Mouse (Mus musculus) bone marrow, adult 2 months (tissue): ENCODE data around the gene Exoc3l2.

ENCODE experiments used
- CTCF ChIP-seq: fragments of 200-500 bp; IDR thresholded peaks from 2 replicates; pipeline ENCODE4 v1.5.1; 2011; ENCODE audit warnings: low read length, control low read depth; ENCODE audit not compliant: control insufficient read depth, insufficient read depth
- POLR2A ChIP-seq: fragments of 200-500 bp; IDR thresholded peaks from 2 replicates; pipeline ENCODE4 v1.6.1; 2011; ENCODE audit warnings: low read depth, mild to moderate bottlenecking, control low read depth, low read length, borderline replicate concordance; ENCODE audit not compliant: control insufficient read depth

DNA sequence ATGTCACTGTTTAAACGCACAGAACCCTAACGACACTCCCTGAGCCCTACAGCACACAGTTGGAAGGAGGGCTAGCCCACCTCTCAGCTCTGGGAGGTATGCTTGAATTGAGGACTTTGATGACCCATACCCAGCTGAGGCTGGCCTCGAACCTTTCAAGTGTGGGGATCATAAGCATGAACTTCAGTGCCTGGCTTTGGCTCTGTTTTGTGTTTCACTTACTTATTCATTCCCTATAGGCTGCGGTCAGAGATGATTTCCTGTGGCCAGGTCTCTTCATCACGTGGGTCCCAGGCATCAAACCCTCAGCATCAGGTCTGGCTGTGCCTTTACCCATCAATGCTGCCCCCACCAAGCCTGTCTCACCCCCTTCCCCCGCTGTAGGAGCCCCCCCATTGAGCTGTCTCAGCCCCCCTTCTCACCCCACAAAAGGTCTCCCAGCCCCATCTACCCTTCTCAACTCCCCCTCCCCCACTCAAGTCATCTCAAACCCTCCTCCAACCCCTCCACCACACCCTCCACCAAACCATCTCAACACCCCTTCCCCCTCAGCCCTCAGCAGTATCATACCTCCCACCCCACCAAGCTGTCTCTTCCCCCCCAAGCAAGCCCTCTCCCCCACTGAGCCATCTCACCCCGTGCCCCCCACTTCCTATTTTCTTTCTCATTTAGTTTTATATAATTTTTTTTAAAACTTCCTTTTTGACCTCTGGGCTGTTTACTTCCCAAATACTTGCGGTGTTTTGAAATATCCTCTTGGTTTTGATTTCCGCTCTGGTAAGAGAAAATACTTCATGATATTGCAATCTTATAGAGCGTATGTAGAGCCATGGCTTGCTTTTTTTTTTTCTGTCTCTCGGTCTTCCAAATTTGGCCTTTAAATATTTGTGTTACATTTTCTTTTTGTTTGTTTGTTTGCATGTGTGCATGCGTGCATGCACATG, 37.6 kb downstream of the Exoc3l2 start:
- TF ChIP-seq CTCF (no peak), POLR2A (no peak)
